Mouse (Mus musculus): ENCODE results near the gene Hes6.

The Hes6 gene

GRCm38 (mm10) chr1:91413898-91414594 lies at the start of gene Hes6:
Hes6 (minus strand) TSS chr1:91414038.
- DNase-seq = peak; percentile 74

- DNase-seq = no peak
Observed at GRCm38 (mm10) chr1:91463336-91463995, 49.6 kb upstream of the Hes6 start.

- no peak for DNase-seq
Observed at GRCm38 (mm10) chr1:91460564-91460963, 46.7 kb upstream of the Hes6 start.

- no peak for DNase-seq
Observed at GRCm38 (mm10) chr1:91460069-91460468, 46.2 kb upstream of the Hes6 start.

GRCm38 (mm10) chr1:91459059-91459809 lies 45.4 kb upstream of the Hes6 start, which contains the start of gene Per2:
Per2 (minus strand) TSS chr1:91459324.
- peak; percentile 99 for DNase-seq

GRCm38 (mm10) chr1:91458223-91458861 lies 44.5 kb upstream of the Hes6 start:
- peak; percentile 23 for DNase-seq

- no peak for DNase-seq
Observed at GRCm38 (mm10) chr1:91457698-91458097, 43.9 kb upstream of the Hes6 start.

GRCm38 (mm10) chr1:91457116-91457515 lies 43.3 kb upstream of the Hes6 start:
- DNase-seq = no peak

- DNase-seq = no peak
Observed at GRCm38 (mm10) chr1:91456301-91456801, 42.5 kb upstream of the Hes6 start.

GRCm38 (mm10) chr1:91455661-91456161 lies 41.9 kb upstream of the Hes6 start:
- no peak for DNase-seq

- no peak for DNase-seq
Observed at GRCm38 (mm10) chr1:91454927-91455326, 41.1 kb upstream of the Hes6 start.

GRCm38 (mm10) chr1:91454366-91454765 lies 40.5 kb upstream of the Hes6 start:
- DNase-seq = no peak

- DNase-seq = no peak
Observed at GRCm38 (mm10) chr1:91453932-91454331, 40.1 kb upstream of the Hes6 start.

- no peak for DNase-seq
Observed at GRCm38 (mm10) chr1:91451547-91452084, 37.8 kb upstream of the Hes6 start.

- no peak for DNase-seq
Observed at GRCm38 (mm10) chr1:91450851-91451250, 37.0 kb upstream of the Hes6 start.

GRCm38 (mm10) chr1:91448688-91449087 lies 34.9 kb upstream of the Hes6 start:
- no peak for DNase-seq

- DNase-seq = no peak
Observed at GRCm38 (mm10) chr1:91446511-91446910, 32.7 kb upstream of the Hes6 start.

- no peak for DNase-seq
Observed at GRCm38 (mm10) chr1:91446060-91446459, 32.2 kb upstream of the Hes6 start.

GRCm38 (mm10) chr1:91444841-91445830 lies 31.3 kb upstream of the Hes6 start:
- no peak for DNase-seq

- DNase-seq = no peak
Observed at GRCm38 (mm10) chr1:91442350-91442990, 28.6 kb upstream of the Hes6 start.

GRCm38 (mm10) chr1:91441855-91442254 lies 28.0 kb upstream of the Hes6 start:
- no peak for DNase-seq

All from thymus, postnatal 4 days (tissue).